Mouse (Mus musculus): ENCODE measurements around the gene Gabrb3. TPM values are rescaled to one million over a fixed set of nuclear protein-coding genes. Genes with fewer than 3 reads are reported as not detected.

Gene Gabrb3
- polyA plus RNA-seq (2014; fragmentation: Nextera tagmentation; extraction: Ambion mirVana): 4.4 and 4.6 TPM in 2 replicates

GRCm38 (mm10) chr7:57419392-57419791, at the start of gene Gabrb3:
Gene Gabrb3, plus strand, starts transcription at chr7:57419692.
- Histone ChIP-seq H3K9ac (replicated peaks; ENCODE audit: low read length) (no peak within 1 kb of the TSS), H3K4me2 (ENCODE audit: low read depth, low read length) (no peak within 1 kb of the TSS), H3K4me1 (ENCODE audit: control insufficient read depth, insufficient read depth, low read length) (no peaks in the 10 kb centered on the region), H3K36me3 (replicated peaks; ENCODE audit: control insufficient read depth, insufficient read depth, low read depth, low read length) (no peaks in the 10 kb centered on the region), H3K27me3 (ENCODE audit: control insufficient read depth, insufficient read depth, low read length) (no peaks in the 10 kb centered on the region), H3K27ac (replicated peaks; ENCODE audit: low read depth, low read length) (no peak within 1 kb of the TSS), H3K4me3 (ENCODE audit: low read depth, low read length) (no peak within 1 kb of the TSS), H3K9me3 (replicated peaks; ENCODE audit: control insufficient read depth, low read length) (no peaks in the 10 kb centered on the region)
- ATAC-seq (replicated peaks; ENCODE audit: insufficient number of reproducible peaks, low FRiP score, low TSS enrichment, low read depth) (no peak), DNase-seq (ENCODE audit: low spot score) (no peak)
- 73% methylated on average over 2 of the region's 2 CpGs for WGBS

GRCm38 (mm10) chr7:57384112-57384511, 35.4 kb upstream of the Gabrb3 start:
- no peak; the same call in 1 of the 2 replicates for ATAC-seq (replicated peaks; ENCODE audit: insufficient number of reproducible peaks, low FRiP score, low TSS enrichment, low read depth)

GRCm38 (mm10) chr7:57386517-57387340, 32.8 kb upstream of the Gabrb3 start, which contains the start of gene Gabrg3:
Gene Gabrg3, minus strand, starts transcription at chr7:57387188.
- Histone ChIP-seq H3K9ac (replicated peaks; ENCODE audit: low read length) (no peak within 1 kb of the TSS), H3K4me1 (ENCODE audit: control insufficient read depth, insufficient read depth, low read length) (no peaks in the 10 kb centered on the region), H3K4me3 (ENCODE audit: low read depth, low read length) (peak within 1 kb of the TSS; percentile 53), H3K4me2 (ENCODE audit: low read depth, low read length) (peak within 1 kb of the TSS; percentile 93), H3K27ac (replicated peaks; ENCODE audit: low read depth, low read length) (no peak within 1 kb of the TSS), H3K27me3 (ENCODE audit: control insufficient read depth, insufficient read depth, low read length) (peaks cover 13% of the 10 kb centered on the region), H3K9me3 (replicated peaks; ENCODE audit: control insufficient read depth, low read length) (no peaks in the 10 kb centered on the region), H3K36me3 (replicated peaks; ENCODE audit: control insufficient read depth, insufficient read depth, low read depth, low read length) (no peaks in the 10 kb centered on the region)
- 1% methylated on average over 71 of the region's 71 CpGs for WGBS
- ATAC-seq (replicated peaks; ENCODE audit: insufficient number of reproducible peaks, low FRiP score, low TSS enrichment, low read depth) (peak; percentile 67), DNase-seq (ENCODE audit: low spot score) (peak; percentile 21)

More at GRCm38 (mm10) chr7:57384112-57384511, 35.4 kb upstream of the Gabrb3 start:
- Histone ChIP-seq H3K36me3 (replicated peaks; ENCODE audit: control insufficient read depth, insufficient read depth, low read depth, low read length) (no peaks in the 10 kb centered on the region), H3K9me3 (replicated peaks; ENCODE audit: control insufficient read depth, low read length) (no peaks in the 10 kb centered on the region), H3K4me1 (ENCODE audit: control insufficient read depth, insufficient read depth, low read length) (no peaks in the 10 kb centered on the region), H3K27ac (replicated peaks; ENCODE audit: low read depth, low read length) (no peak overlapping the region), H3K4me2 (ENCODE audit: low read depth, low read length) (no peak overlapping the region), H3K9ac (replicated peaks; ENCODE audit: low read length) (no peak overlapping the region), H3K4me3 (ENCODE audit: low read depth, low read length) (no peak overlapping the region), H3K27me3 (ENCODE audit: control insufficient read depth, insufficient read depth, low read length) (peaks cover 13% of the 10 kb centered on the region)
- WGBS: 22% methylated on average over 4 of the region's 4 CpGs
- DNase-seq (ENCODE audit: low spot score): peak; percentile 76

GRCm38 (mm10) chr7:57387341-57387654, 32.2 kb upstream of the Gabrb3 start:
- H3K27me3 ChIP-seq (ENCODE audit: control insufficient read depth, insufficient read depth, low read length): peaks cover 13% of the 10 kb centered on the region
- no peak overlapping the region for H3K9ac ChIP-seq (replicated peaks; ENCODE audit: low read length)
- H3K36me3 ChIP-seq (replicated peaks; ENCODE audit: control insufficient read depth, insufficient read depth, low read depth, low read length): no peaks in the 10 kb centered on the region
- no peaks in the 10 kb centered on the region for H3K9me3 ChIP-seq (replicated peaks; ENCODE audit: control insufficient read depth, low read length)
- H3K4me1 ChIP-seq (ENCODE audit: control insufficient read depth, insufficient read depth, low read length): no peaks in the 10 kb centered on the region
- H3K27ac ChIP-seq (replicated peaks; ENCODE audit: low read depth, low read length): no peak overlapping the region
- no peak for DNase-seq (ENCODE audit: low spot score)
- ATAC-seq (replicated peaks; ENCODE audit: insufficient number of reproducible peaks, low FRiP score, low TSS enrichment, low read depth): no peak; the same call in 1 of the 2 replicates
- 18% methylated on average over 6 of the region's 6 CpGs for WGBS
- H3K4me3 ChIP-seq (ENCODE audit: low read depth, low read length): peak overlapping the region; percentile 53
- H3K4me2 ChIP-seq (ENCODE audit: low read depth, low read length): peak overlapping the region; percentile 93

DNA sequence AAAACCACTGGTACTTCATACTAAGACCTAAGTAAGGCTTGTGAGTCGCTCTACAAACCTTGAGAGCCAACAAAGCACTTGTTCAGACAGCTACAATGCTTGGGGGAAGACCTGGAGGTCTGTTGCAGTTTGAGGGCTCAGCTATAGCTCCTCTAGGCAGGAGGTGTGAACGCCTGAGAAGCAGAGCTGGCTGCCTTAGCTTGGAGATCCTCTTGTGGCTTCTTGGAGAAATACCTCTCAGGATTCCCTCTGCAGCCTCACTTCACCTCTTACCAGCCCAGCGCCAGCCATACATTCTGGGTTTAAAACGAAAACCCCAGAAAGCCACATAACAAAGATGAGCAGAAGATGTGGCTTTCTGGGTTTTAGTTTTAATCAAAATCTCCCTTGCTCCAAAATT, 29.4 kb upstream of the Gabrb3 start:
- ATAC-seq (replicated peaks; ENCODE audit: insufficient number of reproducible peaks, low FRiP score, low TSS enrichment, low read depth) (no peak), DNase-seq (ENCODE audit: low spot score) (no peak)
- WGBS: 50% methylated on average over 4 of the region's 4 CpGs
- Histone ChIP-seq H3K4me1 (ENCODE audit: control insufficient read depth, insufficient read depth, low read length) (no peaks in the 10 kb centered on the region), H3K27me3 (ENCODE audit: control insufficient read depth, insufficient read depth, low read length) (peaks cover 13% of the 10 kb centered on the region), H3K9me3 (replicated peaks; ENCODE audit: control insufficient read depth, low read length) (no peaks in the 10 kb centered on the region), H3K27ac (replicated peaks; ENCODE audit: low read depth, low read length) (no peak overlapping the region), H3K9ac (replicated peaks; ENCODE audit: low read length) (no peak overlapping the region), H3K4me2 (ENCODE audit: low read depth, low read length) (no peak overlapping the region), H3K36me3 (replicated peaks; ENCODE audit: control insufficient read depth, insufficient read depth, low read depth, low read length) (no peaks in the 10 kb centered on the region), H3K4me3 (ENCODE audit: low read depth, low read length) (no peak overlapping the region)

GRCm38 (mm10) chr7:57393551-57393950, 25.9 kb upstream of the Gabrb3 start:
- no peaks in the 10 kb centered on the region for H3K4me1 ChIP-seq (ENCODE audit: control insufficient read depth, insufficient read depth, low read length)
- no peaks in the 10 kb centered on the region for H3K27me3 ChIP-seq (ENCODE audit: control insufficient read depth, insufficient read depth, low read length)
- no peak for ATAC-seq (replicated peaks; ENCODE audit: insufficient number of reproducible peaks, low FRiP score, low TSS enrichment, low read depth)
- 89% methylated on average over 4 of the region's 4 CpGs for WGBS
- no peak overlapping the region for H3K27ac ChIP-seq (replicated peaks; ENCODE audit: low read depth, low read length)
- DNase-seq (ENCODE audit: low spot score): no peak
- no peak overlapping the region for H3K4me3 ChIP-seq (ENCODE audit: low read depth, low read length)
- no peaks in the 10 kb centered on the region for H3K36me3 ChIP-seq (replicated peaks; ENCODE audit: control insufficient read depth, insufficient read depth, low read depth, low read length)
- no peak overlapping the region for H3K9ac ChIP-seq (replicated peaks; ENCODE audit: low read length)
- no peak overlapping the region for H3K4me2 ChIP-seq (ENCODE audit: low read depth, low read length)
- H3K9me3 ChIP-seq (replicated peaks; ENCODE audit: control insufficient read depth, low read length): no peaks in the 10 kb centered on the region

DNA sequence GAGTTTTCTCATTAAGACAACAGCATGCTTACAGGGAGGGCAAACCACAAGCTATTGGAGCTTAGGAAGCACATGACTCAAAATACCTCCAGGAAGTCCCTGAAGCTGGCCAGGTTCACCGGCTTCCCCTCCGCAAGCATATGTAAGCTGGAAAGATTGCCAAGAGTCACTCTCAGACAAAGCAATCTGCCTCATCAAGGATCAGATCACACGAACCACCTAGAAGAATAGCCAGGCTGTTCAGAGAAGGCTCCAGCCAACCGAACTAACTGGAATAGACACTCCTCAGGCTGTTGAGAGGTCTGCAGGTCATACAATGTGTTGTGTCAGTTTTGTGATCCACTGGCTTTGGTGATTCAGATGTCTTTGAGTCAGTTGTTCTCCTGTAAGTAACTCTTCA, 8.3 kb upstream of the Gabrb3 start:
- Histone ChIP-seq H3K27ac (replicated peaks; ENCODE audit: low read depth, low read length) (no peak overlapping the region), H3K9me3 (replicated peaks; ENCODE audit: control insufficient read depth, low read length) (no peaks in the 10 kb centered on the region), H3K4me1 (ENCODE audit: control insufficient read depth, insufficient read depth, low read length) (no peaks in the 10 kb centered on the region), H3K27me3 (ENCODE audit: control insufficient read depth, insufficient read depth, low read length) (no peaks in the 10 kb centered on the region), H3K4me3 (ENCODE audit: low read depth, low read length) (no peak overlapping the region), H3K4me2 (ENCODE audit: low read depth, low read length) (no peak overlapping the region), H3K9ac (replicated peaks; ENCODE audit: low read length) (no peak overlapping the region), H3K36me3 (replicated peaks; ENCODE audit: control insufficient read depth, insufficient read depth, low read depth, low read length) (no peaks in the 10 kb centered on the region)
- ATAC-seq (replicated peaks; ENCODE audit: insufficient number of reproducible peaks, low FRiP score, low TSS enrichment, low read depth): no peak
- DNase-seq (ENCODE audit: low spot score): no peak
- WGBS: 86% methylated on average over 4 of the region's 4 CpGs

DNA sequence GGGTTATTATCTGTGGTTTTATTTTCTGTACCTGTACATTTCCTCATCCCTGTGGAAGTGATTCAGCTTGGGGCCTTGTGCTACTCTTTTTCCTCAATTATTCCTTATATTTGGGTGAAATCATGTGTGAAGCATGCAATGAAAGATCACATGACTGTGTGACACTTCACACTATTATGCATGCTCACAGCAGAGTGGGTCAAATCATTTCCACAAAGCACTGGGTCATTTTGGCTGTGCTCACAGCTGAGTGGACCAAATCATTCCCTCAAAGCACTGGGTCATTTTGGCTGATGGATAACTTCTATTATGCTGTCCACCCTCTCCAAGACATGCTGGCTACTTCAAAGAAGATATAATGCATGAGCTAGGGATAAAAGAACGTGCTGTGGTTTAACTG, 6.6 kb upstream of the Gabrb3 start:
- no peaks in the 10 kb centered on the region for H3K27me3 ChIP-seq (ENCODE audit: control insufficient read depth, insufficient read depth, low read length)
- H3K36me3 ChIP-seq (replicated peaks; ENCODE audit: control insufficient read depth, insufficient read depth, low read depth, low read length): no peaks in the 10 kb centered on the region
- no peaks in the 10 kb centered on the region for H3K4me1 ChIP-seq (ENCODE audit: control insufficient read depth, insufficient read depth, low read length)
- no peak for DNase-seq (ENCODE audit: low spot score)
- ATAC-seq (replicated peaks; ENCODE audit: insufficient number of reproducible peaks, low FRiP score, low TSS enrichment, low read depth): no peak
- H3K9ac ChIP-seq (replicated peaks; ENCODE audit: low read length): no peak overlapping the region
- no peak overlapping the region for H3K4me3 ChIP-seq (ENCODE audit: low read depth, low read length)
- 48% methylated on average over 1 of the region's 1 CpGs for WGBS
- no peak overlapping the region for H3K27ac ChIP-seq (replicated peaks; ENCODE audit: low read depth, low read length)
- no peaks in the 10 kb centered on the region for H3K9me3 ChIP-seq (replicated peaks; ENCODE audit: control insufficient read depth, low read length)
- H3K4me2 ChIP-seq (ENCODE audit: low read depth, low read length): no peak overlapping the region
